Mouse (Mus musculus) forelimb bud, embryonic 11.5 days (tissue): ENCODE measurements at regions not wholly inside any gene's neighbourhood (a gene's known extent, or its start where the extent isn't known, plus 50 kb on each side); places are given as distances from the start of the nearest gene placed in this dataset.
A peak's percentile ranks its signal among the peaks of the same experiment; 100 is the strongest.

ENCODE experiments used
- DNase-seq: peaks from one replicate; pipeline ENCODE4 v3.0.0-alpha.2; 2012; ENCODE audit warnings: low read depth, low spot score

GRCm38 (mm10) chr4:142473284-142473683 lies 234.1 kb upstream of the Kazn start:
- DNase-seq = no peak

DNA sequence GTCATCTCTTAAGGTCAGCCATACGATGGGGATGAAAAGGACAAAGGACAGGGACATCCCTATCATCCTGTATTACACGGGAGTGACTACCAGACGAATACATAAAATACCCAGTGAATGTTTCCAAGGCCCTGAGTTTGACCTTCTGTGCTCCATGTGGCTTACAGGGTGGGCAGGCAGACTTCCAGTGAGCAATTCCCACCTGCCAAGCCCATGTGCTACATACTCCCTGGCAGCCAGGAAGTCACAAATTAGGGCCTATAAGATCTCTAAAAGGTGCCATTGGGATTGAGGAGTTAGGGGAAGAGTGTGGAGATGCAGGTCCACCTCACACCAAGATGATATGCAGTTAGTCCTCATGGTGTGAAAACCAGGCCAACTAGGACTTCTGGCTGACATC lies 233.1 kb upstream of the Kazn start:
- no peak for DNase-seq

- DNase-seq = no peak
These were observed 231.6 kb upstream of the Kazn start for GRCm38 (mm10) chr4:142470784-142471183.

DNA sequence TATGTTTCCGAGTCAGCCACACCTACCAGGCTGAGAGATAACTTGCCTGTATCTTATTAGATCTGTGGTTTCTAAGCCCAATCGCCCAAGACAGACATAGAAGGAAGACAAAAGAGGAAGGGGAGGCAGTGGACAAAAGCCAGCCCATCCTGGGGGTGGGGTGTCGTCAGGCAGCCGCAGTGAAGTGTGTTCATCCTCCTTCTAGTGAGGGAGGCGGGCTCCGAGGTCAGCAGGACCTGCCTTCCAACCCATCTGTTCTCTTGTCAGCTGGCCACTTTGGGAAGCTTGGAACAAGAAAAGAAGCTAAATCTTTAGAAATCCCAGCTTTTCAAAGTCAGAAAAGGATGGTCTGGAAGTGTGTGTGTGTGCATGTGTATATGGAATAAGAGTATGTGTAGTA lies 228.7 kb upstream of the Kazn start:
- no peak for DNase-seq

DNA sequence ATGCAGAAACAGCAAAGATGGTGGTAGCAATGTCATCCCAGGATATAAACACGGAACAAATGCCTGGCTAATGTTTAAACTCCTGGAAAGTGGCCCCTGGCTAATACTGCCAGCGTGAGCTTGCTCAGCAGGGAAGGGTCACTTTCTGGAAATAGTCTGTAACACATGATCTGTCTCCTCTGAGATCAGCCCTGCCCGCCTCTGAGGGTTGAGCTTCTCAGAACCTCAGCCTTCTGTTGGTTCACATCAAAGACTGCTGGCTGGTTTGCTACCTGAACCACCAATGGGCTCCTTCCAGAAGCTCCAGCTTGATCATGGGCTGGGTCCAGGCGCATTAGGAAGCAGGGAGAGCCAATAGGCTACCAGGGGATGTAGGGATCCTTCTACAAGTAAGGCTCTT lies 226.0 kb upstream of the Kazn start:
- DNase-seq = no peak

- DNase-seq = no peak
These were observed 224.9 kb upstream of the Kazn start for GRCm38 (mm10) chr4:142464066-142464465.

- DNase-seq = no peak
These were observed 221.4 kb upstream of the Kazn start for GRCm38 (mm10) chr4:142460468-142461086.

DNA sequence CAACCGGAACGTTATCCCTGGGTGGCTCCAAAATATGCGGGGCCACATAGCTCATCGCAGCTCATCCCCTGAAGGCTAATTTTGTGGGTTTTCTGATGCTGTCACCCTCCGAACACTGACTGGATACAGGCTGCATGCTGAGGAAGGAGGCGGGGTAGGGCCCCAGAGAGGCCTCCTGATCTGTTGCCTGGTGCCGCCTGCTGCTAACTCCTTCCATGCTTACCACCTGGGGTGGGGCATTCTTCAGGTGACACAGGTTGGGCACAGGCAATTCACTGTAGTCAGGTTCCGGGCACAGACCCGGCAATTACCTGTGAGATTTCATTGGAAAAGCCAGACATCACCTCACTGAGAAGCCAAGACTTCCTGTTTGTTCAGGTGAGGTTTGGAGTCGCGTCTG lies 213.4 kb upstream of the Kazn start:
- no peak for DNase-seq

DNA sequence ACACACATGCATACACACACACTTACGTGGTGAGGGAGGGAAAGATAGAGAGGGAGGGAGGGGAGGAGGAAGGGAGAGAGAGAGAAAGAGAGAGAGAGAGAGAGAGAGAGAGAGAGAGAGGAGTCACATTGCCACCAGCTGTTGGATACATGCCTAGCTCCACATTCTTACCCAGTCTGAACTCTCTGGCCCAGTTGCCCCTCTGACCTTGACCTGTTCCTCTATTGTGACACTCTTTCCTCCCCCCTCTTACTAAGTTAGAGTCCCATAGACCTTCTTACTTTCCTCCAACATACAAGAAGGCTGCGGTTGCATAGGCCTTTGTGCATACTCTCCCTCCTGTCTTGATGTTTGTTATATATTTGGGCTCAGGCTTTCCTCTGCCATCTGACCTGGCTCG lies 211.7 kb upstream of the Kazn start:
- DNase-seq = no peak

DNA sequence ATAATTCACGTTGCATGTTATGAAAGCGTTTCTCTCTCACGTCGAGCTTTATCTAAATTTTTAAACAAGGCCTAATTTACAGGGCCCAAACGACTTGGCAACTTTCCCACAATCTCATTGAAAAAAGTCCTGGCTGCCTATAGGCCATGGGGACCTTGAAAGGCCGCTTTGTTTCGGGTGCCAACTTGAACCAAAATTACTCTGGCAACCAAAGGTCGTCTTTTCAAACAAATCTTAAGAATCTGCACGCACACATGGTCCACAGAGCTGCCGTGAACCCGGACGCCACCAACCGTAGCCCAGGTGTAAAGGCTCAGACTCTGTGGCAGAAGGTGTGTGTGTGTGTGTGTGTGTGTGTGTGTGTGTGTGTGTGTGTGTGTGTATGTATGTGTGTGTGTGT lies 210.5 kb upstream of the Kazn start:
- DNase-seq = peak; percentile 43

- no peak for DNase-seq
These were observed 210.0 kb upstream of the Kazn start for GRCm38 (mm10) chr4:142449198-142449702.

- no peak for DNase-seq
These were observed 208.3 kb upstream of the Kazn start for GRCm38 (mm10) chr4:142447529-142447928.

- DNase-seq = no peak
These were observed 201.8 kb upstream of the Kazn start for GRCm38 (mm10) chr4:142441045-142441444.

GRCm38 (mm10) chr4:142439450-142440183 lies 200.4 kb upstream of the Kazn start:
- DNase-seq = no peak

- no peak for DNase-seq
These were observed 185.4 kb upstream of the Kazn start for GRCm38 (mm10) chr4:142424596-142424995.

GRCm38 (mm10) chr4:142420427-142420826 lies 181.2 kb upstream of the Kazn start:
- DNase-seq = no peak

DNA sequence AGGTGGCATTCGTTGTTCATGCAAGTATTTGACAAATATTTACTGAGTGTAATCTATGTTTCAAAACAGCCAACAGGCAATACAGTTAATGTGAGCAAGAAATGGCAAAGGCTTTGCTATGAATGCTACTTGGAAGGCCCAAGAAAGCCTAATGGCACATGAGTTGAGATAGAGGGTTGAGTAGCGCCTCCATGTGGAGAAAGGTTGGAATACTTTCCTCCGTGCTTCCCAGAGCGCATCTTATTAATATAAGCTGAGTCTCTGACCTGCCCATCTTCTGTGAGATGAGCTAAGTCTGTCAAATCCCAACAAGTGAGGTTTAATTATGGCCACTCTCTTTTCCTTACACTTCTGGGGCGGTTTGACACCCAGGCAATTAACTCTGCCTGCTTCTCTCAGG lies 175.7 kb upstream of the Kazn start:
- DNase-seq = no peak

DNA sequence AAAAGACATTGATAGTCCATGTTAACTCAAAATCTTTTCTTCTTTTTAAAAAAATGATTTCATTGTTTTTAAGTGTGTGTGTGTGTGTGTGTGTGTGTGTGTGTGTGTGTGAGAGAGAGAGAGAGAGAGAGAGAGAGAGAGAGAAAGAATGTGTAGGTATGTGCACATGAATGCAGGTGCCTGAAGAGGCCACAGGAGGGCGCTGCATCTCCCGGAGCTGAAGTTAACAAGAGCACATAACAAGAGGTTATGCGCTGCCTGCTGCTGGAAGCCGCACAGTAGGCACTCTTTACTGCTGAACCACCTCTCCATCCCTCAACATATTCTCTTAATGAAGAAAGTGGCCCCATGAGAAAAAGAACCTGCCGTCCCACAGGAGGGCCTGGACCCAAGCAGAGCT lies 172.6 kb upstream of the Kazn start:
- no peak for DNase-seq

DNA sequence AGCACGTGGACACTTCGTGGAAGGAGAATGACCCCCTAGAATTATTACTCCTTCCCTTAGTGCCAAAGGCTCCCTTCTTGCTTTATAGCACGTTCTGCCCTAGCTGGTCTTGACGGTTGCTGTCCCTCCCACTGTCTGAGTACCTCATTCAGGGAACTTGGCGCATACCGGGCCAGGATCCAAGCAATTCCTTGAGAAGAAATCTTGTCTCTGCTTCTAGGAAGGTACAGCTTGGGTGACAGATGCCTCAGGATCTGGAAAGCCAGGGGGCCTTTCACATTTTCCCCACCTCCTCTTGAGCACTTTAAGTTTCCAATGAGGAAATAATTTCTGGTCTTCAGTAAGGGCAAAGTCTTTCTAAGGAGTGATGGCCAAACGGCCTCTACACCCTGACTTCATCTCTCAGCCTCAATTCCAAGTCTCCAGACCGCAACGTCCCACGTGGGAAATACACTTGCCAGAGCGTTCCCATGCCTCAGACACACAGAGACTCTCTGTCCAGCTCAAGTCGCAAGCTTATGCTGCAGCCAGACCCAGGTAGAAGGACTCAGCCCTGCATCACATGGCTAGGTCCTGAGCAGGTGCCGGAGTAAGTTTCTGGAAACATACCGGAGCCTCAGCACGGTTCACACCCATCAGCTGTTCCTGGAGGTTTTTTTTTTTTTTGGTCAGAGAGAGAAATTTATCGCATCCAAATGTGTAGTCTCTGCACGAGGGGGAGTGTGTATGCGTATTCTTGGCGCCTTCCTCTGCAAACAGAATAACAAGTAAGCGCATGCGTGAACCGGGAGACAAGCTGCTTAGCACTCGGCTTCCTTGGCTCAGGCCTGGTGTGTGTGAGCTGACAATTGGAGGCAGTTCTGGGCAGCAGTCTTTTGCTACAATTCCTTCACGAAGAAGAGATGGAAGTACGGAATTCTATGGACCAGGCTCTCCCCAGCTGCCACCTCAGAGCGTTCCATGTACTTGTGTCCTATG lies 171.7 kb upstream of the Kazn start:
- DNase-seq = no peak

- DNase-seq = no peak
These were observed 158.7 kb upstream of the Kazn start for GRCm38 (mm10) chr4:142397858-142398257.

GRCm38 (mm10) chr4:142392924-142393323 lies 153.7 kb upstream of the Kazn start:
- DNase-seq = peak; percentile 55

- DNase-seq = no peak
These were observed 151.5 kb upstream of the Kazn start for GRCm38 (mm10) chr4:142390531-142391195.
